Mouse (Mus musculus) embryonic facial prominence, embryonic 11.5 days (tissue): ENCODE results near the gene Tecpr1. TPM values are rescaled to one million over a fixed set of nuclear protein-coding genes. Genes with fewer than 3 reads are reported as not detected.
A peak's percentile ranks its signal among the peaks of the same experiment; 100 is the strongest.

ENCODE experiments used
- ATAC-seq: fragments of 200-750 bp; cut with Nextera tagmentation; replicated peaks from 2 replicates; pipeline ENCODE4 v1.8.0; 2017; ENCODE audit warnings: low read depth; ENCODE audit not compliant: insufficient number of reproducible peaks, low FRiP score, low TSS enrichment
- DNase-seq: peaks from one replicate; pipeline ENCODE4 v3.0.0-alpha.2; 2015; ENCODE audit warnings: low spot score
- H3K27ac ChIP-seq: fragments of 300-500 bp; sonication (generic); replicated peaks from 2 replicates; pipeline ENCODE4 v1.5.1; 2014; ENCODE audit warnings: mild to moderate bottlenecking, low read depth, low read length, control low read depth
- H3K27me3 ChIP-seq: fragments of 300-500 bp; sonication (generic); 2 replicates; pipeline ENCODE4 v1.6.1; 2014; ENCODE audit warnings: mild to moderate bottlenecking, low read length, moderate library complexity, mixed read lengths; ENCODE audit not compliant: control insufficient read depth, insufficient read depth
- H3K36me3 ChIP-seq: fragments of 300-500 bp; sonication (generic); replicated peaks from 2 replicates; pipeline ENCODE4 v1.6.1; 2014; ENCODE audit warnings: low read depth, mild to moderate bottlenecking, low read length, moderate library complexity, mixed read lengths; ENCODE audit not compliant: control insufficient read depth, insufficient read depth
- H3K4me1 ChIP-seq: fragments of 300-500 bp; sonication (generic); 2 replicates; pipeline ENCODE4 v1.6.1; 2014; ENCODE audit warnings: low read length, mixed read lengths; ENCODE audit not compliant: control insufficient read depth, insufficient read depth
- H3K4me2 ChIP-seq: fragments of 300-500 bp; sonication (generic); 2 replicates; pipeline ENCODE4 v1.6.1; 2014; ENCODE audit warnings: low read depth, mild to moderate bottlenecking, control low read depth, low read length, moderate library complexity
- H3K4me3 ChIP-seq: fragments of 300-500 bp; sonication (generic); 2 replicates; pipeline ENCODE4 v1.5.1; 2014; ENCODE audit warnings: low read depth, low read length, control low read depth
- H3K9ac ChIP-seq: fragments of 300-500 bp; sonication (generic); replicated peaks from 2 replicates; pipeline ENCODE4 v1.6.1; 2014; ENCODE audit warnings: mild to moderate bottlenecking, control low read depth, low read length
- H3K9me3 ChIP-seq: fragments of 300-500 bp; sonication (generic); replicated peaks from 2 replicates; pipeline ENCODE4 v1.6.1; 2016; ENCODE audit warnings: mild to moderate bottlenecking, low read length, inconsistent platforms, mixed read lengths; ENCODE audit not compliant: control insufficient read depth
- WGBS: fragments of 180-500 bp; shearing (Covaris S2); extraction: QIAGEN DNeasy Blood & Tissue Kit; methylation state at CpG from one replicate; pipeline ENCODE4 v1.1.7; 2014; 5-methylcytosine and 5-hydroxymethylcytosine counted together
- polyA plus RNA-seq: library from polyadenylated mRNA; unstranded; fragments of >200 nt; fragmentation: Nextera tagmentation; extraction: Ambion mirVana; gene quantifications from 2 replicates; pipeline ENCODE4 v1.2.1, GENCODE M21; 2014

Tecpr1 gene
- 8.0 and 10.8 TPM in 2 replicates for polyA plus RNA-seq

GRCm38 (mm10) chr5:144223503-144223862 lies at the start of gene Tecpr1:
Tecpr1 (minus strand) TSS chr5:144223615.
- peak within 1 kb of the TSS; percentile 84 for H3K4me2 ChIP-seq
- ATAC-seq (peak; percentile 95), DNase-seq (peak; percentile 97)
- H3K4me1 ChIP-seq: no peaks in the 10 kb centered on the region; the same call in 1 of the 2 replicates
- peak within 1 kb of the TSS; percentile 68 for H3K4me3 ChIP-seq
- H3K27me3 ChIP-seq: no peaks in the 10 kb centered on the region
- no peaks in the 10 kb centered on the region for H3K36me3 ChIP-seq
- WGBS: under 1% methylated on average over 37 of the region's 37 CpGs
- H3K27ac ChIP-seq: no peak within 1 kb of the TSS
- H3K9me3 ChIP-seq: no peaks in the 10 kb centered on the region
- H3K9ac ChIP-seq: peak within 1 kb of the TSS; percentile 70

- ATAC-seq (no peak), DNase-seq (no peak)
- Histone ChIP-seq H3K27me3 (no peaks in the 10 kb centered on the region), H3K27ac (no peak overlapping the region), H3K4me2 (no peak overlapping the region), H3K9me3 (no peaks in the 10 kb centered on the region), H3K4me3 (no peak overlapping the region), H3K4me1 (no peaks in the 10 kb centered on the region), H3K36me3 (no peaks in the 10 kb centered on the region; the same call in 1 of the 2 replicates), H3K9ac (no peak overlapping the region)
- 65% methylated on average over 5 of the region's 5 CpGs for WGBS
These were observed 48.4 kb upstream of the Tecpr1 start for GRCm38 (mm10) chr5:144271772-144272171.

GRCm38 (mm10) chr5:144271118-144271517 lies 47.7 kb upstream of the Tecpr1 start:
- 74% methylated on average over 3 of the region's 3 CpGs for WGBS
- ATAC-seq (no peak), DNase-seq (no peak)
- Histone ChIP-seq H3K27ac (no peak overlapping the region), H3K9ac (no peak overlapping the region), H3K9me3 (no peaks in the 10 kb centered on the region), H3K27me3 (no peaks in the 10 kb centered on the region), H3K4me2 (no peak overlapping the region), H3K4me3 (no peak overlapping the region), H3K36me3 (no peaks in the 10 kb centered on the region; the same call in 1 of the 2 replicates), H3K4me1 (no peaks in the 10 kb centered on the region)

GRCm38 (mm10) chr5:144270420-144270819 lies 47.0 kb upstream of the Tecpr1 start:
- no peaks in the 10 kb centered on the region for H3K27me3 ChIP-seq
- H3K4me1 ChIP-seq: no peaks in the 10 kb centered on the region
- no peak overlapping the region for H3K9ac ChIP-seq
- no peak for ATAC-seq
- no peak overlapping the region for H3K27ac ChIP-seq
- no peak for DNase-seq
- no peak overlapping the region for H3K4me2 ChIP-seq
- H3K9me3 ChIP-seq: no peaks in the 10 kb centered on the region
- no peak overlapping the region for H3K4me3 ChIP-seq
- no peaks in the 10 kb centered on the region; the same call in 1 of the 2 replicates for H3K36me3 ChIP-seq
- 86% methylated on average over 8 of the region's 8 CpGs for WGBS

GRCm38 (mm10) chr5:144269926-144270325 lies 46.5 kb upstream of the Tecpr1 start:
- H3K36me3 ChIP-seq: no peaks in the 10 kb centered on the region; the same call in 1 of the 2 replicates
- no peak overlapping the region for H3K4me2 ChIP-seq
- 91% methylated on average over 7 of the region's 7 CpGs for WGBS
- H3K4me3 ChIP-seq: no peak overlapping the region
- H3K4me1 ChIP-seq: no peaks in the 10 kb centered on the region
- DNase-seq (no peak), ATAC-seq (no peak)
- H3K9me3 ChIP-seq: no peaks in the 10 kb centered on the region
- H3K9ac ChIP-seq: no peak overlapping the region
- no peak overlapping the region for H3K27ac ChIP-seq
- H3K27me3 ChIP-seq: no peaks in the 10 kb centered on the region

GRCm38 (mm10) chr5:144267535-144268241 lies 44.3 kb upstream of the Tecpr1 start:
- Histone ChIP-seq H3K9me3 (no peaks in the 10 kb centered on the region), H3K36me3 (no peaks in the 10 kb centered on the region; the same call in 1 of the 2 replicates), H3K4me3 (no peak overlapping the region), H3K27me3 (no peaks in the 10 kb centered on the region), H3K9ac (no peak overlapping the region), H3K4me2 (no peak overlapping the region), H3K4me1 (no peaks in the 10 kb centered on the region), H3K27ac (no peak overlapping the region)
- ATAC-seq: no peak
- no peak for DNase-seq
- 81% methylated on average over 8 of the region's 8 CpGs for WGBS

GRCm38 (mm10) chr5:144263496-144263895 lies 40.1 kb upstream of the Tecpr1 start:
- Histone ChIP-seq H3K9ac (no peak overlapping the region), H3K4me1 (peaks cover 7% of the 10 kb centered on the region), H3K27ac (no peak overlapping the region), H3K36me3 (no peaks in the 10 kb centered on the region; the same call in 1 of the 2 replicates), H3K27me3 (no peaks in the 10 kb centered on the region), H3K4me3 (no peak overlapping the region), H3K4me2 (no peak overlapping the region), H3K9me3 (no peaks in the 10 kb centered on the region)
- no peak for ATAC-seq
- WGBS: 83% methylated on average over 13 of the region's 13 CpGs
- no peak for DNase-seq

- 86% methylated on average over 9 of the region's 9 CpGs for WGBS
- H3K27ac ChIP-seq: no peak overlapping the region
- H3K27me3 ChIP-seq: no peaks in the 10 kb centered on the region
- no peak overlapping the region for H3K4me2 ChIP-seq
- no peak for ATAC-seq
- no peak overlapping the region for H3K9ac ChIP-seq
- DNase-seq: no peak
- peaks cover 10% of the 10 kb centered on the region for H3K4me1 ChIP-seq
- H3K36me3 ChIP-seq: no peaks in the 10 kb centered on the region; the same call in 1 of the 2 replicates
- H3K4me3 ChIP-seq: no peak overlapping the region
- H3K9me3 ChIP-seq: no peaks in the 10 kb centered on the region
These were observed 39.7 kb upstream of the Tecpr1 start for GRCm38 (mm10) chr5:144263082-144263481.
